ENCODE assay signal across 17 mouse cellular contexts in the genomic region with DNA sequence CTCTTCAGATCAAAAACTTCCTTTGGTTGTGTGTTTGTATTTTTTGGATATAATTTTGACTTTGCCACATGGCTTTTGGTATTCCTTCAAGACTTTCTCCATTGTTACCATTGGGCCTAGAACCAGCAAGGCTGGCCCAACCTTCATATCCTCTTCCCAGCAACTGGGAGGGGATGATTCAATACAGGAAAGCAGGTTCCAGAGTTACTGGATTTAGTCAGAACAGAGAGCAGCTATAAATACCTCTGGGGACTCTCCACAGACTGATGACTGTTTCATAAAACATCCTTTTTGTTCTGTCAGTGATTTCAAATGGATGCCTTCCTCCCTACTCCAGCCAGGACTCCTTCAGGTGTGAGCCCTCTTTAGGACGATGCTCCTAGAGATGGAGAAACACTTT.
"Had no signal": no experiment of that assay in that cellular context is flagged by ENCODE, and none has a peak within 500 bp of the region (broad histone marks: within the 10 kb centered on the region; RNA-seq: fewer than 3 reads in every experiment).

No protein-coding gene starts in this region.

- H3K27ac ChIP-seq: liver, embryonic 15.5 days; lung, embryonic 15.5 days; macrophage; midbrain, embryonic 13.5 days; midbrain, embryonic 15.5 days; neural tube, embryonic 12.5 days; stomach, embryonic 15.5 days; stomach, postnatal 0 days had no signal

- H3K4me1 ChIP-seq: liver, embryonic 15.5 days; lung, embryonic 15.5 days; midbrain, embryonic 13.5 days; midbrain, embryonic 15.5 days; neural tube, embryonic 12.5 days; stomach, embryonic 15.5 days had no signal

- H3K27me3 ChIP-seq: liver, embryonic 15.5 days; lung, embryonic 15.5 days; megakaryocyte, embryonic 14.5 days; midbrain, embryonic 13.5 days; midbrain, embryonic 15.5 days; neural tube, embryonic 12.5 days; stomach, embryonic 15.5 days had no signal

- ATAC-seq: liver, postnatal 0 days; lung, postnatal 0 days; midbrain, embryonic 13.5 days; midbrain, embryonic 15.5 days had no signal

- DNase-seq: liver, postnatal 0 days; lung, adult 2 months; lung, postnatal 14 days; lung, postnatal 36 days; right cerebral cortex, postnatal 14 days; thymus, adult 2 months; thymus, postnatal 36 days had no signal

- H3K4me3 ChIP-seq: liver, embryonic 15.5 days; lung, embryonic 15.5 days; megakaryocyte, embryonic 14.5 days; midbrain, embryonic 13.5 days; midbrain, embryonic 15.5 days; neural tube, embryonic 12.5 days; stomach, embryonic 15.5 days had no signal

- H3K9ac ChIP-seq: liver, embryonic 15.5 days; liver, postnatal 0 days; lung, embryonic 15.5 days; midbrain, embryonic 13.5 days; midbrain, embryonic 15.5 days; neural tube, embryonic 12.5 days; stomach, embryonic 15.5 days had no signal

- H3K4me2 ChIP-seq: liver, embryonic 15.5 days; lung, embryonic 15.5 days; midbrain, embryonic 13.5 days; midbrain, embryonic 15.5 days; neural tube, embryonic 12.5 days; stomach, embryonic 15.5 days had no signal

- H3K9me3 ChIP-seq: liver, embryonic 15.5 days; lung, embryonic 15.5 days; megakaryocyte, embryonic 14.5 days; midbrain, embryonic 13.5 days; midbrain, embryonic 15.5 days; neural tube, embryonic 12.5 days; stomach, embryonic 15.5 days had no signal

- H3K36me3 ChIP-seq: liver, embryonic 15.5 days; lung, embryonic 15.5 days; midbrain, embryonic 13.5 days; midbrain, embryonic 15.5 days; neural tube, embryonic 12.5 days; stomach, embryonic 15.5 days had no signal
